Comparison of ENCODE assay signal across 18 mouse cellular contexts in the genomic region with DNA sequence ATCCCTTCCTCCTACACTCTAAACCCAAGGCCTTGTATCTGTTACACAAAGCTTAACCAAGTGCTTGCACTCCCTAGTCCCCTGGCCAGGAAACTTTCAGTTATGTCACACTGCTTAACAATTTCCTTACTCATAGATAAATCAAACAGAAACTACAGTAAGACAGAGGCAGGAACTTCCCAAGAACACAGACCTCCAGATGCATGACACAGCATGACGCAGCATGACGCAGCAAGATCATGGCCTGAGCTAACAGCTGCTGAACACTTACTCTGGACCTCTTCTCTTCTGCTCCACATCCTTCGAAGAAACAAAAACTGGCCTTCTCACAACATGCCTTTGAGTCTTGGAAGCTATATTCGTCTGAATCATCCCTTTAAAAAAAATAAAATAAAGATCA. TPM values are rescaled to one million over a fixed set of nuclear protein-coding genes. Genes with fewer than 3 reads are reported as not detected.
DNase-seq lines count a peak whose midpoint lies in the region; ATAC-seq and TF ChIP-seq lines count a peak whose summit lies in the region.
"Had no signal": no experiment of that assay in that cellular context is flagged by ENCODE, and none has a peak within 500 bp of the region (broad histone marks: within the 10 kb centered on the region; RNA-seq: fewer than 3 reads in every experiment).

No protein-coding gene starts in this region.

- TF ChIP-seq POLR2A in lung, adult 2 months (IDR thresholded peaks at IDR 0.05; ENCODE audit: borderline replicate concordance, extremely low read depth, low read depth, low read length), result no peak

- H3K9ac ChIP-seq in liver, embryonic 15.5 days, result peak overlapping the region; percentile 26
- H3K9ac ChIP-seq in kidney, embryonic 15.5 days, result no peak overlapping the region
- no peak overlapping the region for H3K9ac ChIP-seq in hindbrain, embryonic 11.5 days (ENCODE audit: low read depth, low read length)
- H3K9ac ChIP-seq: embryonic facial prominence, embryonic 13.5 days; neural tube, embryonic 13.5 days had no signal

- peak overlapping the region; percentile 17 for H3K4me3 ChIP-seq in liver, embryonic 15.5 days (replicated peaks)
- no peak overlapping the region for H3K4me3 ChIP-seq in kidney, embryonic 15.5 days (replicated peaks)
- H3K4me3 ChIP-seq in hindbrain, embryonic 11.5 days (ENCODE audit: low read depth, low read length), result no peak overlapping the region
- no peak overlapping the region for H3K4me3 ChIP-seq in lung, adult 2 months (replicated peaks; ENCODE audit: extremely low read depth, low read depth, low read length)
- H3K4me3 ChIP-seq: embryonic facial prominence, embryonic 13.5 days; neural tube, embryonic 13.5 days had no signal

- TF ChIP-seq CTCF in lung, adult 2 months (IDR thresholded peaks at IDR 0.05; ENCODE audit: insufficient read depth, low read length), result no peak

- peaks cover 100% of the 10 kb centered on the region for H3K36me3 ChIP-seq in liver, embryonic 15.5 days (replicated peaks)
- H3K36me3 ChIP-seq in kidney, embryonic 15.5 days, result no peaks in the 10 kb centered on the region
- H3K36me3 ChIP-seq in hindbrain, embryonic 11.5 days (ENCODE audit: control insufficient read depth, insufficient read depth, low read length), result no peaks in the 10 kb centered on the region
- H3K36me3 ChIP-seq: embryonic facial prominence, embryonic 13.5 days; neural tube, embryonic 13.5 days had no signal

- WGBS in liver, embryonic 15.5 days (ENCODE audit: insufficient replicate concordance), result 72% methylated on average over 4 of the region's 4 CpGs
- 93% methylated on average over 4 of the region's 4 CpGs for WGBS in kidney, embryonic 15.5 days
- WGBS in hindbrain, embryonic 11.5 days, result 93% methylated on average over 4 of the region's 4 CpGs
- 91% methylated on average over 4 of the region's 4 CpGs for WGBS in lung, adult 2 months

- DNase-seq in embryo, embryonic 11.5 days (ENCODE audit: low read depth, low spot score), result peak; percentile 16
- no peak for DNase-seq in embryo, embryonic 11 days
- peak; percentile 70 for DNase-seq in 416B (ENCODE audit: low read depth)
- DNase-seq in c-Kit-positive CD71-positive TER-119-negative erythroid progenitor cells, embryonic 14.5 days (ENCODE audit: low read depth), result peak; percentile 47
- no peak for DNase-seq in hindbrain, embryonic 11.5 days (ENCODE audit: low spot score)
- no peak for DNase-seq in lung, adult 2 months
- DNase-seq: cerebellum, adult 8-10 months; gastrocnemius, postnatal 36 days; heart, postnatal 36 days; left cerebral cortex, postnatal 4 days; midbrain, embryonic 14.5 days; right cerebral cortex, adult 18-20 months had no signal

- no peaks in the 10 kb centered on the region for H3K27me3 ChIP-seq in liver, embryonic 15.5 days
- no peaks in the 10 kb centered on the region for H3K27me3 ChIP-seq in kidney, embryonic 15.5 days
- no peaks in the 10 kb centered on the region for H3K27me3 ChIP-seq in hindbrain, embryonic 11.5 days (ENCODE audit: control insufficient read depth, insufficient read depth, low read length)
- H3K27me3 ChIP-seq: embryonic facial prominence, embryonic 13.5 days; neural tube, embryonic 13.5 days had no signal

- peaks cover 30% of the 10 kb centered on the region for H3K4me1 ChIP-seq in liver, embryonic 15.5 days (replicated peaks)
- H3K4me1 ChIP-seq in kidney, embryonic 15.5 days, result no peaks in the 10 kb centered on the region
- no peaks in the 10 kb centered on the region for H3K4me1 ChIP-seq in hindbrain, embryonic 11.5 days (replicated peaks; ENCODE audit: control insufficient read depth, insufficient read depth, low read length)
- no peaks in the 10 kb centered on the region for H3K4me1 ChIP-seq in lung, adult 2 months (ENCODE audit: control insufficient read depth, insufficient read depth, low read length)
- H3K4me1 ChIP-seq: embryonic facial prominence, embryonic 13.5 days; neural tube, embryonic 13.5 days had no signal

- H3K4me2 ChIP-seq in liver, embryonic 15.5 days, result peak overlapping the region; percentile 62
- no peak overlapping the region for H3K4me2 ChIP-seq in kidney, embryonic 15.5 days
- no peak overlapping the region for H3K4me2 ChIP-seq in hindbrain, embryonic 11.5 days (replicated peaks; ENCODE audit: low read depth, low read length)
- H3K4me2 ChIP-seq: embryonic facial prominence, embryonic 13.5 days; neural tube, embryonic 13.5 days had no signal

- peak overlapping the region; percentile 92 for H3K27ac ChIP-seq in liver, embryonic 15.5 days (replicated peaks)
- no peak overlapping the region for H3K27ac ChIP-seq in kidney, embryonic 15.5 days
- no peak overlapping the region for H3K27ac ChIP-seq in hindbrain, embryonic 11.5 days (ENCODE audit: low read depth, low read length)
- H3K27ac ChIP-seq: embryonic facial prominence, embryonic 13.5 days; neural tube, embryonic 13.5 days had no signal

- H3K9me3 ChIP-seq in liver, embryonic 15.5 days (replicated peaks), result no peaks in the 10 kb centered on the region
- H3K9me3 ChIP-seq in kidney, embryonic 15.5 days (replicated peaks), result no peaks in the 10 kb centered on the region
- H3K9me3 ChIP-seq in hindbrain, embryonic 11.5 days (ENCODE audit: control insufficient read depth, low read length), result no peaks in the 10 kb centered on the region
- H3K9me3 ChIP-seq: embryonic facial prominence, embryonic 13.5 days; neural tube, embryonic 13.5 days had no signal

- peak; percentile 93 for ATAC-seq in liver, embryonic 15.5 days (ENCODE audit: insufficient read depth)
- ATAC-seq in kidney, embryonic 15.5 days (replicated peaks; ENCODE audit: low FRiP score), result no peak
- no peak for ATAC-seq in hindbrain, embryonic 11.5 days (ENCODE audit: low FRiP score)
- ATAC-seq: forebrain, embryonic 16.5 days; lung, postnatal 0 days had no signal

RNA-seq across cellular contexts. Expression of gene Zc3hav1l, which starts 17.0 kb away (rescaled TPM):
- polyA plus RNA-seq in liver, embryonic 15.5 days (2015; fragmentation: Nextera tagmentation; extraction: Ambion mirVana), result 1.4 and 1.5 TPM in 2 replicates
- polyA plus RNA-seq in kidney, embryonic 15.5 days (2015; fragmentation: Nextera tagmentation; extraction: Ambion mirVana), result 9.9 TPM in 2 replicates
- polyA plus RNA-seq in hindbrain, embryonic 11.5 days (2014; fragmentation: Nextera tagmentation; extraction: Ambion mirVana), result 13.9 and 14.9 TPM in 2 replicates
- polyA plus RNA-seq in lung, adult 2 months (2012; rRNA removed), result 3.2 and 4.4 TPM in 2 replicates

RNA-seq across cellular contexts. Expression of gene Zc3hav1, which starts 38.4 kb away (rescaled TPM):
- polyA plus RNA-seq in liver, embryonic 15.5 days (2015; fragmentation: Nextera tagmentation; extraction: Ambion mirVana), result 23.4 and 23.6 TPM in 2 replicates
- polyA plus RNA-seq in kidney, embryonic 15.5 days (2015; fragmentation: Nextera tagmentation; extraction: Ambion mirVana), result 4.6 and 5.1 TPM in 2 replicates
- polyA plus RNA-seq in hindbrain, embryonic 11.5 days (2014; fragmentation: Nextera tagmentation; extraction: Ambion mirVana), result 1.7 and 1.9 TPM in 2 replicates
- 22.3 and 24.6 TPM in 2 replicates for polyA plus RNA-seq in lung, adult 2 months (2012; rRNA removed)

Comparison
In these comparisons a context has a peak if more than half of its experiments do, and no peak if none do; other contexts are left out.
1. DNase-seq: peak in embryo, embryonic 11.5 days (single experiment), 416B (single experiment) and c-Kit-positive CD71-positive TER-119-negative erythroid progenitor cells, embryonic 14.5 days (single experiment); none in embryo, embryonic 11 days (single experiment), hindbrain, embryonic 11.5 days (single experiment) and lung, adult 2 months (single experiment).